Mouse (Mus musculus) left cerebral cortex, adult 9 months (tissue): ENCODE measurements around the gene Prnd.

Source experiments
- DNase-seq, 2 experiments: peaks; one replicate each; pipeline ENCODE4 v3.0.0; 2022; ENCODE audit warnings: low spot score in 2 of 2

The Prnd gene

DNA sequence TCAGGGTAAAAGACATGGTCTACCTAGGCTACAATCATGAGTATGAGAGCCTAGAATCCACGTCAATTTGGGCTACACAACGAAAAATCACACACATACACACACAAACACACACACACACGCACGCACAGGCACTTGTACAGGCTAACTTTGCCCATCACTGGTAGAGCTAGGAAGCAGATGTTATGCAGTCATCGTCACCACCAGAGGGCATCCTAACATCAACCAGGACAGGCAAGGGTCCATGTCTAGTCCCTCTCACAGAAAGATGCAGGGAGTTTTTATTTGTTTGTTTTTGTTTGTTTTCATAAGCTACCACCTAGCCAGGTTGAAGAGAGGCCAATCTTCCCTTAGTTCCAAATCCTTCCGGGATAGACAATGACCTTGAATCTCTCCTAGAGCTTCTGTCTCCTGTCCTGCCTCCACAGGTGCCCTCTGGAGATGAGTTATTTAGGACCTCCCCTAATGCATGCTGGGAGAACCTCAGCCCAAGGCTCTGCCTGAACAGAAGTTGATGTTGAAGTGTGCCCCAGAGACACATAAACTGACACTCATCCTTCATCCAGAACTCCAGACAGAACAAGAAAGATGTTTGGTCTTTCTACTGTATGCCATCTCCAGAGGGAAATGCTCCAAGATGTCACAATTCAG lies 32.0 kb downstream of the Prnd start:
- DNase-seq, result peak in 1 of 2 experiments; percentile 68

DNA sequence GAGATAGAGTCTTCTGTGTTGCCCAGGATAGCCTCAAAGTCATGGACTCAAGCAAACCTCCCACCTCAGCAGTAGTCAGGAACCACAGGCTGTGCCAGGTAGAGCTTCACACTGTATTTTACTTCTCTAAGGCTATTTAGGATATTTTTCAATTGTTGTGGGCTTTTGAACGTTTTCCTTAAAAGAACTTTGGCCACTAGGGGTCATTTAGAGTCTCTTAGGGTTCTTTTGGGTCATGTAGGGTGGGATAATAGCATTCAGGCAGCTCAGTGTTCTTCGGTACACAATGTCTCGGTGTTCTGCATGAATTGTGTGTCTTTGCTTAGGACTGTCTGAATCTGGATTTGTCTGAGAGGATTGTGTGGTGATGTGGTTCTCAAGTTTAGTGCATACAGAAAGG lies 37.3 kb downstream of the Prnd start:
- no peak for DNase-seq

DNA sequence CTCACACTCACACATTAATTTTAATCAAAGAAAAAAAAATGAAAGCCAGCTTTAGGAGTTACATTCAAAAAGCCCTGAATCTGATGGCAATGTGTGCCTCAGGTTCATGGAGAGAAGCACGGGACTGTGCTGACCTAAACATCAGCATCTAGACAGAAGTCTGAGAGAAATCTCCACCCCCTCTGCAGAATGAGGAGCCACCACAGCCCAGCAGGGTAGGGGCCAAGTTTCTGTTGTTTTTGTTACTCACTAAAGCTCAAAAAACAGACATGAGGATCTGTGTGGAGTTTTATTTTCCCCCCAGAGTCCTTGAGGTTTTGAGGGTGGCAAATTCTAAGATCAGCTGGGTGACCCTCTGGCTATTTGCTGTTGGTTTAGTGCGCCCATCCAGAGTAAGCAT lies 37.9 kb downstream of the Prnd start:
- DNase-seq, result no peak

DNA sequence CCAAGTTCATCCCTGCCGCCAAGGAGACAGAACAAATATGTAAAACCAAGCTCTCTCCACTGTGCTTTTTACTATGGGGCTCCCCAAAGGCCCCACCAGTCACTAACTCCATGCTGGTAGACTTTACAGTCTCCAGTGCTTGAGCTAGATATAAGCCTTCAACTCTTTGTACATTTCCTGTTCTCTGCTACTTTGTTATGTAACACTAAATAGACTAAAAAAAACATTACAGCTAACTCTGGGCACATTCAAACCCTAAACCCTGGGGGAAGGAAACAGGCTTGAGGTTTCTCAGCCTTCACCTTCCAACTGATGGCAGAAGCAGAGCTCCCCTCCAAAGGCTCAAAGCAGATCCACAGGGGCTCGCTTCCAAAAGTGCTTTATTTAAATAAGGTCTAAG lies 41.8 kb downstream of the Prnd start:
- no peak for DNase-seq

DNA sequence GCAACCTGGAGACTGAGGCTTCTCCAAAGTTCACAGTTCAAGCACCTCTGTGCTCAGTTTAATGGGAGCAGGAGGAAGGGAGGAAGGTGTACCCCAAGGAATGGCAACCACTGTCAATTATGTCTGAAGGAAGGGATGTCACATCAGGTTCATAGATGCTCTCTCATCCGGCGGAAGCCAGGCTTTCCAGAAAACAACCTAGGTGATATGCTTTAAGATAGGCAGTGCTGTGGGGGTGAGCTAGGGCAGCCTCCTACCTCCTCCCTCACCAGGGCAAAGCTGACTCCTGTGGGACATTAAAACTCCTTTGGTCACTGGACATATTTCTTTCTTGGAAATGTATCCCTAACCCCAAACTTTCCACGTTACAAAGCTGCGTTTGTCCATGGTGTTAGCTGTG lies 42.5 kb downstream of the Prnd start:
- no peak for DNase-seq

DNA sequence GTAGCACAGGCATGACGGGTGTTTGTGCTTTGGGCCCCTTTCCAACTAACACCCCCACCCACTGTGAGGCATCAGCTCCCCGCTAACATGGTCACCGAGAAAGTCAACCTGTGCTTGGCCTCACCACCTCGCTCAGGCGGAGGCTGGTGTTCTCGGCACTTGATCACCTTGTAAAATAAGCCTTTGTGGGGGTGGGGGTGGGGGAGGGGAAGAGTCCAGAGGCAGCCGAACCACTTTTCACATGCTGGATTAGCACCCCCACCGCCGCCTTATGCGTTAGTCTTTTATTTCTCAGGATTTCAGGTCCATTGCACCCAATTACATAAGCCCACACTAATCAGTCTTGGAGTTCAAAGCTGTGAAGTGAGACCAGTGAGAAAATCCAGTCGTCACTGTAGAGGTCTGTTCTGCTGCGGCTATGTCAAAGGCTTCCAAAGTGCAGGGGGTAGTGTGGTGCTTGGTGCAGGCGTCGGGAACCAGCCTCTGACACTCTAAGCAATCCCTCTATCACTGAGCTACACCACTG lies 43.0 kb downstream of the Prnd start:
- no peak for DNase-seq

DNA sequence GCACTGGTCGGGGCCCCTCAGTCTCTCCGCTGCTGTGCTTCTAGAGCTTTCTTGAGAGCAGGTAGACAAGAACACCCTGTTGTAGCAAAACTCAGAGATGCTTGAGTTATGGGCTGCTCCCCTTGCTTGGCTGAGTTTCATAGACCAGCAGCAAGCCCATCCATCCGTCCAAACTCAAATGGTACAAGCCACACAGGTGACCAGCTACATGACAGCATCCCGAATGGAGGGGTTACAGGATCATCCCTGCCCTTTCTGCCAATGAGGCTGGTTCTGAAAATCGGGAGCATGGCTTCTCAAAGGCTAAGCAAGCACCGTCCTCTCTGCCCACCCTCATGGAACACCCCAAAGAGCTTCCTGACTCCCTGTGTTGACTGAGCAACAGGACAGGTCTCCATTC lies 44.3 kb downstream of the Prnd start:
- DNase-seq, result no peak

DNA sequence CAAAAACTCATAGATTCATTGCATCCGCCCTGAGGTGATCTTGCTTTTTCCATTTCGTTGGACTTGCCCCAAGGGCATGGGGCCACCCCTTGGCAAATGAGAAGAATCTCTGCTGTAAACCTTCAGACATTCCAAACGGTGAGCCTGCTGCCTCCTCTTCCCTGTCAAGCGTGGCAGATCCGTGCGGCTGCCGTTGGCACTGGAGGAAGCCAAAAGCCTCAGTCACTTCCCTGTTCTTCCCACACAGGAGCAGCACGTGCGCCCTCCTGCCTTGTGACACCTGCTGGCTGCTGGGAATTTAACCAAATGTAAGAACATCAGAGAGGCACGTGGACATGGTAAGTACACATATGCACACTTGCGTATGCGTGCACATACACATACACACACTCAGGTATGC lies 45.1 kb downstream of the Prnd start:
- DNase-seq, result peak in 1 of 2 experiments; percentile 68

DNA sequence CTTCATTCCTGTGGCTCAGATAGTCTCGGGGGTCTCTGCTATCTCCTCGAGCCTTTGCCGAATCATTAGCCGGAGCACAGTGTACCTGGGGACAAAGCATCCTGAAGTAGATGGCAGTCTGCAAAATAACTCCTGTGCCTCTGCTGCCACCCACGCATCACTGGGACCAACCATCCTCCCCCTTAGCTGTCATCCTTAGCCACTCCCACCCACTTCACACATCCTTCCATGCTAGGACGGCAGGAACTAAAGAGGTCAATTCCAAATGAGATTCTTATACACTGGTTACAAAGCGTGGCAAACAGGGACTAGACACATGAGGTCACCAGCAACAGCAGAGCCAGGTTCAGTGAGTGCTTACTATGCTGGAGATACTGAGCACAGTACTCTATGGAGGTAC lies 45.7 kb downstream of the Prnd start:
- DNase-seq, result no peak

DNA sequence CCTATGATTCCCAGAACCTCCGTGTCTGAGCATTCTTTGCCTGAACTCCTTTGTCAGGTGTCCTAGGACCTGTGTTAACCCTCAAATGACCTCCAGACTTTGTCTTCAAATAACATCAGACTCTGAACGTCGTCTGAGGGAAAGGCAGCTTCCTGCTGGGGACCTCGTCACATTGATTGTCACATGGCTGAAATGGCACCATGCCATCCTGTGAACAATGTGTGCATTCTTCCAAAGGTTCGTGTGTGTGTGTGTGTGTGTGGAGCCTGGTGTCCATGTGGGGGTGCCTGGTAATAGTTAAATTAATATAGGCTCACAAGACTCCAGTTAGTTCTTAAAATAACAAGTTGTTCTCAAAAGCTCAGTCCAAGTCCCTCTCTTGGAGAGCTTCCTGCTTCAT lies 46.7 kb downstream of the Prnd start:
- no peak for DNase-seq

DNA sequence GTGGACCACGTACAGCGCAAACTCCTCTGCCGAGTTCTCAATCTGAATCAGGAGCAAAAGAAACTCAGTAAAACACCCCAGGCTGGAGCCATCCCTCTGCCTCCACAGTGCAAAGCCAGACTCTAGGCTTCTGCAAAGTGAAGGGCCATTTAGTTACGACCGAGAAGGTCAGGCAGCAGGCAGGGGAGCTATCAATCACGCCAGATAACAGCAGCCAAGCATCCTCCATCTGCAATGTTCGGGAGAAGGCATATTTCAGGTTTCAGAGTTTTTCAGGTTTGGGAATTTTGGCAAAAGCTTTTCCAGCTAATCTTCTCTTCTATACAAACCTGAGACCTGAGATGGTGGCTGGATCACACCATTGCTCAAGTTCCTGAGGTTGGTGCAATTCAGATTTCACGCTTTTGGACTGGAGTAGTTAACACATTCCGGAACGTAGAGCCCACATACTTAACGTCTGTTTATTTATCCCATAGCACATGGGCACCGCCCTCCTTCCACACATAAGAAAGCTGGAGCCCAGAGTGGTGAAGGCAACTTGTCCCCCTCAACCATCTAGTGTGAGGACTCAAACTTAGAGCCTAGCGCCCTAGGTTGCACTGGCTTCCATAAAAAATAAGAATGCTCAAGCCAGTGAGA lies 51.2 kb downstream of the Prnd start:
- DNase-seq, result no peak

DNA sequence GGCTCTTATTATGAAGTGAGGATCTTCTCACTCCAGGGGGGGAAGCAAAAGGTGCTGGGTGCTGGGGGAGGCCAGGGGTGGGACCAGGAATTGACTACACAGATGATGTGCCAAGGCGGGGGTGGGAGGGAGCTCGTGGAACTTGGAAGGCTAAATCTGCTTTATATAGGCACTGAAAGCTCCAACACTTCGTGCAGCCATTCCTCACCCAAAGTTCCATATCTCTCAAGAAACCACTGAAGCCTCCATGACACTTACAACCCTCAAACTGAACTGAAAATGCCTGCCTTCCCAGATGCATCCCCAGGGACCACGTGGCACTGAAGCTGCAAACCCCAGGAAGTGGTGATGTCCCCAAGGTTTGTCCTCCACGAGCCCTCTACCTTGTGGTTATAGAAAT lies 53.3 kb downstream of the Prnd start:
- no peak for DNase-seq

DNA sequence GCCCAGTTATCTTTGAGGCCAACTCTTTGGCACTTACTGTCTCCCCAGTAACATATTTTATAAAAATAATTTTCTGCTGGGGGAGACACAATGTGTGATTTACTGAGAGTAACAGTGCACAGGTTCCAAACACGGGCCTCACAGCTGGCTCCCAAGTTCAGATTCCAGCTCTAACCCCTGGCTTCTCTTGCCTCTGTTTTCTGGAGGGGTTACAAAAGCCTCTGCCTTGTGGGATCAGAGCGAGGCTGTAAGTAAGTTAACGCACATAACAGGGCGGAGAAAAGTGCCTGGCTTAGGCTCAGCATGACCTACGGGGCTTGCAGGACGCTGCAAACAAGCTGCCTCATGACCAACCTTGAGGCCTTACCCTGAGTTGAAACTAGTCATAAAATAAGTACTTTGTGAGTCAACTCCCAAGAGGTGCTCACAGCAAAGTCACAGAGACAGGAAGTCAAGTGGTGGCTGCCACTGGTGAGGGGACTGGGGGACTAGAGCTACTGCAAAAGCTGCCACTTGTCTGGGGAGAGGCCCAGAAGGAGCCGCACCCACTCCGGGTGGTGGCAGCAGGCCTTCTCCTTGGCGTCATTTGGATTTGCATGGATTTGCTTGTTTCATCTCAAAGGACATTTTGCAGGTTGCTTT lies 54.0 kb downstream of the Prnd start:
- no peak for DNase-seq

DNA sequence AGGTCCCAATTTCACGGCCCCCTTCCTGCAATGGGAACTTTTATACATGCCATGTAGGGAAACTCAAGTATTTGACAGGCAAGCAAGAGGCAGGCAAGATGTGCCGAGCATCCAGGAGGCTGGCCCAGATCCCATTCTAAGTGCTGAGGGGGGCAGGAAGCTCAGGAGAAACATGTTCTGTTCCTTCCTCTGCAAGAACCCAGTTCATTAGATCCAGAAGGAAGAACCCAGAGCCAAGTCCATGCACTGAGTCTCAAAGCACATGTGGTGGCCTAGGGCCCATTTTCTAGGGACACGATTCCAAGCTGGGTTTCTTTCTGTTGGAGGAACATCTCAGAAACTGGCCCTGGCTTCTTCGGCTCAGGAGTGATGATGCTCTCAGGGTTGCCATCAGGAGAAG lies 54.8 kb downstream of the Prnd start:
- no peak for DNase-seq
